Mouse (Mus musculus) heart, embryonic 12.5 days (tissue): ENCODE measurements around the gene Abcb9. TPM values are rescaled to one million over a fixed set of nuclear protein-coding genes. Genes with fewer than 3 reads are reported as not detected.

Experiments used
- polyA plus RNA-seq: library from polyadenylated mRNA; unstranded; fragments of >200 nt; fragmentation: Nextera tagmentation; extraction: Ambion mirVana; gene quantifications from 2 replicates; pipeline ENCODE4 v1.2.1, GENCODE M21; 2016

The Abcb9 gene
- polyA plus RNA-seq, 1 experiment from 2014 or later, result 1.6 TPM

Other genes with a start within 250 kb of the Abcb9 start
- gene Hcar2, start 230.3 kb downstream of the Abcb9 start, polyA plus RNA-seq, result not detected in 2 replicates
- 0.11 and 0.22 TPM in 2 replicates for gene Hcar1, start 215.8 kb downstream of the Abcb9 start, polyA plus RNA-seq
- gene Denr, start 188.6 kb downstream of the Abcb9 start, polyA plus RNA-seq, result 109 and 120 TPM in 2 replicates
- gene Gm43518, start 168.4 kb downstream of the Abcb9 start, polyA plus RNA-seq, result 0.90 and 2.1 TPM in 2 replicates
- 2.5 and 7.1 TPM in 2 replicates for gene Ccdc62, start 165.1 kb downstream of the Abcb9 start, polyA plus RNA-seq
- 4.8 and 7.5 TPM in 2 replicates for gene Hip1r, start 122.2 kb downstream of the Abcb9 start, polyA plus RNA-seq
- gene Vps37b, start 63.5 kb downstream of the Abcb9 start, polyA plus RNA-seq, result 61.9 and 64.4 TPM in 2 replicates
- gene Ogfod2, start 16.5 kb upstream of the Abcb9 start, polyA plus RNA-seq, result 16.1 and 17.0 TPM in 2 replicates
- gene Arl6ip4, start 20.3 kb upstream of the Abcb9 start, polyA plus RNA-seq, result 69.7 and 78.8 TPM in 2 replicates
- 7.5 and 7.8 TPM in 2 replicates for gene Pitpnm2, start 154.0 kb upstream of the Abcb9 start, polyA plus RNA-seq
- 13.4 and 14.8 TPM in 2 replicates for gene Mphosph9, start 232.2 kb upstream of the Abcb9 start, polyA plus RNA-seq
- 18.2 and 19.4 TPM in 2 replicates for gene 2810006K23Rik, start 232.3 kb upstream of the Abcb9 start, polyA plus RNA-seq